Mouse (Mus musculus): ENCODE results near the gene Ralgds.

GRCm38 (mm10) chr2:28583651-28584050, 70.7 kb downstream of the Ralgds start, which contains the start of gene Gtf3c5:
- no peak for TF ChIP-seq CTCF (IDR thresholded peaks at IDR 0.05; ENCODE audit: extremely low read depth, insufficient read length, insufficient replicate concordance, low read depth, low read length)
- no peak for TF ChIP-seq POLR2A (IDR thresholded peaks at IDR 0.05; ENCODE audit: low read depth, low read length)
